Mouse (Mus musculus): ENCODE results near the gene Blvrb. TPM values are rescaled to one million over a fixed set of nuclear protein-coding genes. Genes with fewer than 3 reads are reported as not detected.

Gene Blvrb
- polyA plus RNA-seq, 1 experiment from 2014 or later = 40.9 TPM

DNA sequence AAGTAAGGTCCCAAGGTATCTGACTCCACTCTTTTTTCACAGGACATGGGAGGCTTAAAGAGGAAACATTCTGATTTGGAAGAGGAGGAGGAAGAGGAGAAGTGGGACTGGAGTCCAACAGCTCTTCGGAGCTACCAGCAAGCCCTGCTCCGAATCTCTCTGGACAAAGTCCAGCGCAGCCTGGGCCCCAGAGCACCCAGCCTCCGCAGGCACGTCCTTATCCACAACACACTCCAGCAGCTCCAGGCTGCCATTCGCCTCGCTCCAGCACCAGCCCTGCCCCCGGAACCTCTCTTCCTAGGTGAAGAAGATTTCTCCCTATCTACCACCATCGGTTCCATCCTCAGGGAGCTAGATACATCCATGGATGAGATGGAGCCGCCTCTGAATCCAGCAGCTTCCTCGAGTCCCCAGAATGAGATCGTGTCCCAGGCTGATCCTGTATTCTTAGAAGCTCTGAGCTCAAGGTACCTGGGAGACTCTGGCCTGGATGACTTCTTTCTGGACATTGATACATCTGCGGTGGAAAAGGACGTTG, 28.4 kb downstream of the Blvrb start:
- H3K36me3 ChIP-seq = peaks cover 24% of the 10 kb centered on the region
- no peak for DNase-seq (ENCODE audit: low spot score)
- WGBS = 97% methylated on average over 14 of the region's 14 CpGs
- H3K27ac ChIP-seq (replicated peaks) = no peak overlapping the region
- H3K4me3 ChIP-seq = no peak overlapping the region
- no peaks in the 10 kb centered on the region for H3K9me3 ChIP-seq (replicated peaks)
- H3K4me1 ChIP-seq = peaks cover 26% of the 10 kb centered on the region
- H3K27me3 ChIP-seq (ENCODE audit: low read depth, poor library complexity, severe bottlenecking) = no peaks in the 10 kb centered on the region

DNA sequence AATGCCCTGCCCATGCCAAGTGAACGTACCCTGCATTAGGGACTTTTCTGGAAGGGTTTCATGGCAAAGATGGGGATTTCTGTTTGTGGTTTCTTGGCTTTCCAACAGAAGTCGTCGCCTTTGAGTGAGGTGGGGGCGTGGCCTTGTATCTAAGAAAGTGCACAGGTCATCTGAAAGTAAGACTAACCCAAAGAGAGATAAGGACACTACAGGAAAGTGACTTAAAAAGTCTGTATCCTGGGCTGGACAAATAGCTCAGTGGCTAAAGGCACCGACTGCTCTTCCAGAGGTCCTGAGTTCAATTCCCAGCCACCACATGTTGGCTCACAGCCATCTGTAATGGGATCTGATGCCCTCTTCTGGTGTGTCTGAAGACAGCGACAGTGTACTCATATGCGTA, 30.8 kb downstream of the Blvrb start:
- peaks cover 28% of the 10 kb centered on the region for H3K4me1 ChIP-seq
- H3K36me3 ChIP-seq = peaks cover 24% of the 10 kb centered on the region
- WGBS = 82% methylated on average over 7 of the region's 7 CpGs
- no peak overlapping the region for H3K27ac ChIP-seq (replicated peaks)
- no peak for DNase-seq (ENCODE audit: low spot score)
- H3K27me3 ChIP-seq (ENCODE audit: low read depth, poor library complexity, severe bottlenecking) = no peaks in the 10 kb centered on the region
- no peak overlapping the region for H3K4me3 ChIP-seq
- no peaks in the 10 kb centered on the region for H3K9me3 ChIP-seq (replicated peaks)

DNA sequence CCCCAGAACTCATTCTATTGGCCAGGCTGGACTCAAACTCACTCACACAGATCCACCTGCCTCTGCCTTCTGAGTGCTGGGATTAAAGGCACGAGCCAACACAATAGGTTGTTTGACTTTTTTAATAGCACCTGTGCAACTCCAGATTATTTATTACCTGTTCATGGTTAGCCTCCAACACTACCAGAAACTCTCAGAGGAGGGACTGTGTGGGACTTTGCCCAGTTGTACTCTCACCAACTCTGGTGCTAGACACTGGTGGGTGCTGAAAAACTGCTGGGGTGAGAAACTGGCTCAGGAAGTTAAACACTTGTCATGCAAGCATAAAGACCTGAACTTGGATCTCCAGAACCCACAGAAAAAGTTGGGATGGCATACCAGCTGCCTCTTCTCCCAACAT, 32.0 kb downstream of the Blvrb start:
- Histone ChIP-seq H3K4me3 (no peak overlapping the region), H3K4me1 (peaks cover 26% of the 10 kb centered on the region), H3K36me3 (peaks cover 24% of the 10 kb centered on the region), H3K27me3 (ENCODE audit: low read depth, poor library complexity, severe bottlenecking) (no peaks in the 10 kb centered on the region), H3K9me3 (replicated peaks) (no peaks in the 10 kb centered on the region), H3K27ac (replicated peaks) (no peak overlapping the region)
- no peak for DNase-seq (ENCODE audit: low spot score)
- WGBS = 85% methylated on average over 1 of the region's 1 CpGs

DNA sequence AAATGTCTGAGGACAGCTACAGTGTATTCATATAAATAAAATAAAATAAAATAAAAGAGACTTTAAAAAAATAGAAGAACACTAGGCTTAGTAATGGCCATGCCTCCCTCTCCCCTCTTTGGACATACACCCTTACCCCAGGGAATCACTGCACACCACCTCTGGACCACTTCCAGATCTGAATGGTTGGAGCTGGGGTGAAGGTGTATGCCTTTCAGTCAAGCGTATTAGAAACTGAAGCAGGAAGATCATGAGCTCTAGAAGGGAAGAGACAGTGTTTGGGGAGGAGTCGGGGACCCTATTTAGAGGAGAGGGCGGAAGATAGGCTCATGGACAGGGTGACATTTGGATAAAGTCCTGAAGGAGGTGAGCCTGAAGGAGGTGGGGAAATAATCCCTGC, 32.7 kb downstream of the Blvrb start:
- Histone ChIP-seq H3K9me3 (replicated peaks) (no peaks in the 10 kb centered on the region), H3K27ac (replicated peaks) (no peak overlapping the region), H3K4me3 (no peak overlapping the region), H3K36me3 (peaks cover 24% of the 10 kb centered on the region), H3K4me1 (peaks cover 19% of the 10 kb centered on the region), H3K27me3 (ENCODE audit: low read depth, poor library complexity, severe bottlenecking) (peaks cover 5% of the 10 kb centered on the region)
- 80% methylated on average over 3 of the region's 3 CpGs for WGBS
- DNase-seq (ENCODE audit: low spot score) = no peak

DNA sequence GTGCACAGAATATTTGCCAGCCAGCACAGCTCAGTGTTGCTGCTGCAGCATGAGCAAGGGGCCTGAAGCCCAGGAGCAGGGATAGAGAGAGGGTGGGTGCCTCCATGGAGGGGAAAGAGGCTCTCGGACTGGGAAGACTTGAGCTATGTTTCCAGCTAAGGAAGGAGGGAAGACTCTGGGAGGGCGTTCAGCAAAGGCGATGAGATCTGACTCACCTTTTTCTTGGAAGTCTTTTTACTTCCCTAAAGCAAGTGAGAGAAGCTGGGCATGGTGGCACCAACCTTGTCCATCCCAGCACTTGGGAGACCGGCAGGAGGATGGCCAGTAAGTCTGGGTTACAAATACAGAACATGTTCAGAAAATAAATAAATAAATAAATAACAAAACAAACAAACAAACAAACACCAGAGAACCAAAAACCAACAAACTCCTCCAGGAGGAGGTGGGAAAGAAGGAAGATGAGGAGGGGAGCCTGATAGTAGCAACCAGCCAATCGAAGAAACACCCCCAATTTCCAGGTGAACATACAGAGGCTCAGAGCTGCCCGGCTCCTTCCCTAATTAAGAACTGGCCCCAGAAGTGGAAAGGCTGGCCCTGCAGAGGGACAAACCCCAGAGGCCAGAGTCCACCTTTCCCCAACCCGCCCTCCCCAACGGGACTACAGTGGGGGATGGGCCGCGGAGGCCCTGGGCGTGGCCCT, 33.3 kb downstream of the Blvrb start:
- 11% methylated on average over 11 of the region's 11 CpGs for WGBS
- H3K4me3 ChIP-seq = peak overlapping the region; percentile 46
- no peaks in the 10 kb centered on the region for H3K9me3 ChIP-seq (replicated peaks)
- peaks cover 21% of the 10 kb centered on the region for H3K36me3 ChIP-seq
- no peak for DNase-seq (ENCODE audit: low spot score)
- peak overlapping the region; percentile 72 for H3K27ac ChIP-seq (replicated peaks)
- peaks cover 8% of the 10 kb centered on the region for H3K27me3 ChIP-seq (ENCODE audit: low read depth, poor library complexity, severe bottlenecking)
- peaks cover 17% of the 10 kb centered on the region for H3K4me1 ChIP-seq

DNA sequence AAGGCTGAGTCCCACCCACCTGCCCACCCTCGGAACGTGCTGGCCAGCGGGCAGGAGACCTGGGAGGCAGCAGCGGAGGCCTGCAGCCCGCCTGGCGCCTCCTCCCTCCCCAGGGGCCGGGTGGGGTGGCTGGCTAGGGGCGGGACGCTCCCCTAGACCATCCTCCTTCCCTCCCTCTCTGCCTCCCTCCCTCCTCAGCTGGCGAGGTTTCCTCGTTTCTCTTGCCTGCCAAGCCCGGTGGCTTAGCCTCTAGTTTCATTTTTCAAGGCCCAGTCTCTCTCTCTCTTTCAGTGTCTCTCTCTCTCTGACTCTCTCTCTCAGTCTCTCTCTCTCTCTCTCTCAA, 33.8 kb downstream of the Blvrb start:
- Histone ChIP-seq H3K4me1 (peaks cover 21% of the 10 kb centered on the region), H3K36me3 (peaks cover 16% of the 10 kb centered on the region), H3K4me3 (peak overlapping the region; percentile 46), H3K9me3 (replicated peaks) (no peaks in the 10 kb centered on the region), H3K27me3 (ENCODE audit: low read depth, poor library complexity, severe bottlenecking) (peaks cover 8% of the 10 kb centered on the region), H3K27ac (replicated peaks) (peak overlapping the region; percentile 72)
- 0% methylated on average over 12 of the region's 12 CpGs for WGBS
- DNase-seq (ENCODE audit: low spot score) = peak; percentile 71

DNA sequence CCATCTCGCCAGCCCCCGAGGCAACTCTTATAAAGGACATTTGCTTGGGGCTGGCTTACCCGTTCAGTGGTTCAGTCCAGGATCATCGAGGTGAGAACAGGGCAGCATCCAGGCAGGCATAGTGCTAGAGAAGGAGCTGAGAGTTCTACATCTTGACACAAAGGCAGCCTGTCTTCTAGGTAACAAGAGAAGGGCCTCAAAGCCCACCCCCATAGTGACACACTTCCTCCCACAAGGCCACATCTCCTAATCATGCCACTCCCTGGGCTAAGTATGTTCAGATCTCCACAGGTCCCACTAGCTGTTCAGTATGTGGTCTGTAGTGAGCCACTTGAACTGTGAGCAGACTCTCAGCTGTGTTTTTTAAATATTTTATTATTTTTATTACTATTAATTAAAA, 36.1 kb downstream of the Blvrb start:
- H3K27me3 ChIP-seq (ENCODE audit: low read depth, poor library complexity, severe bottlenecking) = peaks cover 15% of the 10 kb centered on the region
- H3K9me3 ChIP-seq (replicated peaks) = no peaks in the 10 kb centered on the region
- H3K4me3 ChIP-seq = no peak overlapping the region
- DNase-seq (ENCODE audit: low spot score) = no peak
- peaks cover 33% of the 10 kb centered on the region for H3K4me1 ChIP-seq
- H3K27ac ChIP-seq (replicated peaks) = no peak overlapping the region
- 92% methylated on average over 4 of the region's 4 CpGs for WGBS
- H3K36me3 ChIP-seq = no peaks in the 10 kb centered on the region

DNA sequence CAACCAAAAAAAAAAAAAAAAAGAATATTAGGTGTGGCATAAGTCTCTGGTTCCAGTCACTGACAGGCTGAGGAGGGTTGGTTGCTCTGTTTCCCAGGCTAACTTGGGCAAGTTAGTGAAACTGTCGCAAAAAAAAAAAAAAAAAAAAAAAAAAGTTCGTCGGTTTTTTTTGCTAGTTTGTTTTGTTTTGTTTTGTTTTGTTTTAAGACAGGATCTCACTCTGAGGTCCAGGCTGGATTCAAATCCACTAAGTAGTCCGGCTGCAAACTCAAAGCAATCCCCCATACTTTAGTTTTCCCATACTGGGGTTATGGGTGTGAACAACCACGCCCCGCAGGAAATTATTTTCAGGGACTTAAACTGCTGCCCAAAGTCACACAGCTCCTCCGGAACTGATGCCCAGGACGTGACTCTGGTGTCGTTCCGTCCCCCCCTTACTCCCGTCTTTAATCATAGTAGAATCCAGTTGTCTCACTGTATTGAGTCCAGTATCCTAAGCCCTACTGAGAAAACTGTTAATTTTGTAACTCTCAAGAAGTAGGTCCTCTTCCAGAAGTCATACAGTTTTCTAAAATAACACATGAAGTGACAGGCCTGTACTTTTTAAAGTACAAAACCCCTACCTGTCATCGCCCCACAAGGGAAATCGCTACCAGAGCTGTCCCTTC, 38.5 kb downstream of the Blvrb start:
- Histone ChIP-seq H3K27ac (replicated peaks) (peak overlapping the region; percentile 93), H3K4me1 (peaks cover 45% of the 10 kb centered on the region)
- DNase-seq (ENCODE audit: low spot score) = peak; percentile 37

DNA sequence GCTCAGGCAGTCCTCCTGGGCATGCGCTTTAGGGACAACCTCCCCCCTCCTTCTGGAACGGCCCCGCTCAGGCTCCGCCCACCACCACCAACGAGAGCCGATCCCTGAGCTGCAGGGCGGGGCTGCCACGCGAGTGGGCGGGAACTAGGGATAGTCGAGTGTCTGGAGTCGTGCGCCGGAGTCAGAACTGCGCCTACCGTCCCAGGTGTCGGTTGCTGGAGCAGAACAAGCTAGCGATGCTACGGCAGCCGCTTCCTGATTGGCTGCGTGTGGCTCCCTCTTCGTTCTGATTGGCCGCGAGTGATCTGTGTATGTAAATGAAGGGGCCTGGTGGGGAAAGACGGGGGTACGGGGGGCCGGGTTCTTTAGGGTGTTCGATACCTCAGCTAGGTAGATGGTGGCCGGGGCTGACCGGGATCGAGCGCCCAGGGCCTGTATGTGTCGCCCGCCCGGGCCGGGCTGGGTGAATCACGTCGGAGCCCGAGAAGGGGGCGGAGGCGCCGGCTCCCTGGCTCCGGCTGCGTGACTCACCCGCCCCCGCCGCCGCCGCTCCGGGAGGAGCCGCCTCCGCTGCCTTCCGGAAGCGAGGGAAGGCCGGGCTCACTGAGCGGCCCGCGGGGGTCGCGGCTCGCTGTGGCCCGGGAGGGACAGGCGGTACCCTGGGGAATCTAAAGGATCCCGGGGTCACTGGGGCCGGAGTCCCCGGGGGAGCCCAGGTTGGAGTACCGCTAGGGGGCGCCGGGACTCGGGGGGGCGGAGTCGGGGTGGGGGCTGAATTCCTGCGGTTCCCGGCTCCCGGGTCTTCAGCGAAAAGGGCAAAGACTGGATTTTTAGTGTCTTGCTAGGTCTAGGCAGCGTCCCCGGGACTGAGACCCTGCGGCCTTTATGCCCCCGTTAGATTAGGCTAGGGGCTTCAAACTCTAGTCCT, 39.3 kb downstream of the Blvrb start, which contains the start of gene Sertad1:
Gene Sertad1, plus strand, starts transcription at position 141 of the 928 bp plus-strand sequence.
- H3K27ac ChIP-seq (replicated peaks) = peak within 1 kb of the TSS; percentile 93
- peaks cover 39% of the 10 kb centered on the region for H3K4me1 ChIP-seq
- H3K4me3 ChIP-seq = peak within 1 kb of the TSS; percentile 85
- no peaks in the 10 kb centered on the region for H3K9me3 ChIP-seq (replicated peaks)
- peak; percentile 100 for DNase-seq (ENCODE audit: low spot score)
- H3K27me3 ChIP-seq (ENCODE audit: low read depth, poor library complexity, severe bottlenecking) = peaks cover 26% of the 10 kb centered on the region
- under 1% methylated on average over 79 of the region's 80 CpGs for WGBS
- H3K36me3 ChIP-seq = no peaks in the 10 kb centered on the region

More for the DNA sequence above, 38.5 kb downstream of the Blvrb start:
- WGBS = 5% methylated on average over 13 of the region's 13 CpGs
- no peaks in the 10 kb centered on the region for H3K9me3 ChIP-seq (replicated peaks)
- peak overlapping the region; percentile 85 for H3K4me3 ChIP-seq
- peaks cover 26% of the 10 kb centered on the region for H3K27me3 ChIP-seq (ENCODE audit: low read depth, poor library complexity, severe bottlenecking)
- no peaks in the 10 kb centered on the region for H3K36me3 ChIP-seq

DNA sequence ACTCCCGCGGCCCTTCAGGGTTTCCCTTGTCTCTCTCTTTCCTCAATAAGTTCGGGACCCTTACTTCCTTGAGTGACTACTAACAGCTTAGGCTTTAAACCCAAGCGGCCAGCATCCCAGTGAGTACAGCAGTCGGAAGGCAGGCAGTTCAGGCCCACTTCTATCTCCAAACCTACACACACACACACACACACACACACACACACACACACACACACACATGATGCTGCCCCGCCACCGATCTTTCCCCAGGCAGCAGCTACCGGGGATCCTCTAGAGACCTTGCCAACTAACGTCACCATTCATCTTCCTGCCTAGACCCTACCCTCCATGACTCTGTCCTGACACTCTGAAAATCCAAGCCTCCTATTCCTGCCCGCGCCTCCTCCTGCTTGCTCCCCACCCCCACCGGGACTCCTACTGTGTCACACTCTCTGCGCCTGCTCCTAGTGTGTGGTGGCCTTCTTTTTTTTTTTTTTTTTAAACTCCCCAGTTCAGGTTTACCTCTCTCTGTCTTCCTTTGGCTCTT, 40.0 kb downstream of the Blvrb start:
- Histone ChIP-seq H3K4me3 (peak overlapping the region; percentile 85), H3K4me1 (peaks cover 38% of the 10 kb centered on the region), H3K9me3 (replicated peaks) (no peaks in the 10 kb centered on the region), H3K27me3 (ENCODE audit: low read depth, poor library complexity, severe bottlenecking) (peaks cover 26% of the 10 kb centered on the region), H3K27ac (replicated peaks) (peak overlapping the region; percentile 93), H3K36me3 (no peaks in the 10 kb centered on the region)
- WGBS = 2% methylated on average over 13 of the region's 13 CpGs
- DNase-seq (ENCODE audit: low spot score) = no peak

DNA sequence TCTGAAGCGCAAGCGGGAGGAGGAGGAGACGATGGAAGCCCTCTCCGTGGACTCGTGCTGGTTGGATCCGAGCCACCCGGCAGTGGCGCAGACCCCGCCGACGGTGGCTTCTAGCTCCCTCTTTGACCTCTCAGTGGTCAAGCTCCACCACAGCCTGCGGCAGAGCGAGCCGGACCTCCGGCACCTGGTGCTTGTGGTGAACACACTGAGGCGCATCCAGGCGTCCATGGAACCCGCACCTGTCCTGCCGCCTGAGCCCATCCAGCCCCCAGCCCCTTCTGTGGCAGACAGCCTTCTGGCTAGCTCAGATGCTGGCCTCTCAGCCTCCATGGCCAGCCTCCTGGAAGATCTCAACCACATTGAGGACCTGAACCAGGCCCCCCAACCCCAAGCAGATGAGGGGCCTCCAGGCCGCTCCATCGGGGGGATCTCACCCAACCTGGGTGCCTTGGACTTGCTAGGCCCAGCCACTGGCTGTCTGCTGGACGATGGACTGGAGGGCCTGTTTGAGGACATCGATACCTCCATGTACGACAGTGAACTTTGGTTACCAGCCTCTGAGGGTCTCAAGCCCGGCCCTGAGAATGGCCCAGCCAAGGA, 41.6 kb downstream of the Blvrb start:
- Histone ChIP-seq H3K4me3 (no peak overlapping the region), H3K36me3 (no peaks in the 10 kb centered on the region), H3K27ac (replicated peaks) (0 out of 2 replicates have a peak overlapping the region, but pooled peaks have one; percentile 93), H3K4me1 (peaks cover 38% of the 10 kb centered on the region), H3K27me3 (ENCODE audit: low read depth, poor library complexity, severe bottlenecking) (peaks cover 26% of the 10 kb centered on the region), H3K9me3 (replicated peaks) (no peaks in the 10 kb centered on the region)
- WGBS = 91% methylated on average over 25 of the region's 25 CpGs
- DNase-seq (ENCODE audit: low spot score) = no peak

DNA sequence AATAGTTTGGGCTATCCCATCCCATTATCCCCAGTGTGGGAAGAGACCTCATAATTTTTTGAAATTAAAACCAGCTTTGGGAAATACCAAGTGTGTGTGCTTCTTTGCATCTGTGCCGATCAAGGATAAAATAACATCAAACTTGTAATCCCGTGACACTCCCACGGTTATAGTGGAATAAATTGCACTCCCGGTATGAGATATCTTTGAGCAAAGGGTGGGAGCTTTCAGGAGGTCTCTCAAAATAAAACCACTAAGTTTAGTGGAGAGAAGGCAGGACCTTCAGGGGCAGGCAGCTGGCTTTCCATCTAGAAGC, 42.4 kb downstream of the Blvrb start:
- no peaks in the 10 kb centered on the region for H3K9me3 ChIP-seq (replicated peaks)
- H3K4me1 ChIP-seq = peaks cover 38% of the 10 kb centered on the region
- WGBS = 56% methylated on average over 4 of the region's 4 CpGs
- DNase-seq (ENCODE audit: low spot score) = no peak
- peak overlapping the region; percentile 61 for H3K4me3 ChIP-seq
- H3K27me3 ChIP-seq (ENCODE audit: low read depth, poor library complexity, severe bottlenecking) = peaks cover 24% of the 10 kb centered on the region
- peak overlapping the region; percentile 93 for H3K27ac ChIP-seq (replicated peaks)
- H3K36me3 ChIP-seq = no peaks in the 10 kb centered on the region
